Mouse (Mus musculus) central nervous system, embryonic 14 days (tissue): ENCODE data around the gene Gm2888. TPM values are rescaled to one million over a fixed set of nuclear protein-coding genes. Genes with fewer than 3 reads are reported as not detected.

Experiments
- polyA plus RNA-seq: library from polyadenylated mRNA; depleted of rRNA; stranded (reverse); fragments of >200 nt; gene quantifications from 2 replicates; pipeline ENCODE4 v1.2.3, GENCODE M21; 2012; rRNA removed

The Gm2888 gene
- not detected in 2 replicates for polyA plus RNA-seq

GRCm38 (mm10) chr14:3029702-3030101, at the start of gene Gm2888:
Gm2888 (plus strand) TSS chr14:3030002.

GRCm38 (mm10) chr14:3048727-3049512, 19.1 kb downstream of the Gm2888 start, which contains the start of gene Gm2897:
Gm2897 (plus strand) TSS chr14:3049285.

Other genes starting within 250 kb of the Gm2888 start
- 14.0 and 14.3 TPM in 2 replicates for gene Gm2897, start 19.3 kb downstream of the Gm2888 start, polyA plus RNA-seq
- not detected in 2 replicates for gene Gm10340, start 104.0 kb downstream of the Gm2888 start, polyA plus RNA-seq
- 0.30 and 0.37 TPM in 2 replicates for gene Gm5795, start 158.3 kb downstream of the Gm2888 start, polyA plus RNA-seq
- gene D830030K20Rik, start 178.5 kb downstream of the Gm2888 start, polyA plus RNA-seq, result 8.3 and 8.7 TPM in 2 replicates